Mouse (Mus musculus): ENCODE measurements around the gene Gm10681. TPM values are rescaled to one million over a fixed set of nuclear protein-coding genes. Genes with fewer than 3 reads are reported as not detected.
"Not testable (repeated sequence)": the region's sequence is repeated elsewhere in the genome, so short reads cannot be mapped to it uniquely, and the experiment has no call there.

Gm10681 gene
- 0.22 TPM in 1 of 2 replicates, not detected in the other for polyA plus RNA-seq (2012; rRNA removed)

DNA sequence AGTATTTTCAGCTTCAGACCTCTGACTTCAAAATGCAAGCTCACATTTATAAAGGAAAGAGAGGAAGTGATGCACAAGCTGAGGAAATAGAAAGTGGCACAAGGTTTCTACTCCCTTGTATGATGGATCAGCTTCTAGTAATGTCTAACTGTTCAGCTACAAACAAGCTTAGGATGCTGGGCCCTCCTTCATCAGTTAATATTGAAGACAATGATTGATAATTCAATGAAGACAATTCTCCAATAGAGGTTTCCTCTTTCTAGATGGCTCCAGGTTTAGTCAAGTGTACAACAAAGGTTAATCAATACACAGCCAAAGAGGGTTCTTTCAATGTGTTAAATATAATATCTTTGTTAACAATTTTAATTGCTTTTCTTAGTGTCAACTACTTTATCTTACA is at the start of gene Gm10681:
Gm10681 (minus strand) TSS at position 101 of the 400 bp plus-strand sequence.
- H3K4me1 ChIP-seq (replicated peaks; ENCODE audit: control insufficient read depth, insufficient read depth, low read length) = no peaks in the 10 kb centered on the region
- H3K4me3 ChIP-seq (ENCODE audit: control insufficient read depth, insufficient read depth, low read length) = no peak within 1 kb of the TSS
- TF ChIP-seq POLR2A (IDR thresholded peaks at IDR 0.05; ENCODE audit: control insufficient read depth, extremely low read depth, insufficient read depth, low read length, poor library complexity) (no peak), CTCF (IDR thresholded peaks at IDR 0.05; ENCODE audit: borderline replicate concordance, control insufficient read depth, extremely low read depth, insufficient read depth, low read length, poor library complexity) (no peak)
- H3K36me3 ChIP-seq (ENCODE audit: control insufficient read depth, insufficient read depth, low read length) = no peaks in the 10 kb centered on the region
- DNase-seq = no peak
- no peaks in the 10 kb centered on the region for H3K27me3 ChIP-seq (ENCODE audit: control insufficient read depth, insufficient read depth, low read length)
- no peak within 1 kb of the TSS for H3K27ac ChIP-seq (ENCODE audit: control insufficient read depth, insufficient read depth, low read length)

DNA sequence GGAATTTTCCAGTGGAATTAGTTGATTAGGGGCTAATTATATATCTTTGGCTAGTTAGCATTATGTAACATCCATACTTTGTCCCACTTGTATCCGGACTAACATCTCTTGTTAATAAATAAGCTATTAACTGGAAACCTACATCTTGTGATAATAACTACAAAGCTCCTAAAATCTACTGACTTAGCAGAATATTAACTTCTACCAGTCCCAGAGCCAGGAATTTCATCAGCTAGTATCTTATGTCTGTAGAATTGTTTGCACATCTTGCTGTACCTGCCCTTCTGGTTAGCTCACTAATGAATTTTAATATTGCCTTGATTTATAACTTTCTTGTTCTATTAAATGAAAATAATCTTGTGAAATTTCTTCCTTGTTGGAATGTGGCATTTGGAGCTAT is 46.5 kb upstream of the Gm10681 start:
- Histone ChIP-seq H3K4me1 (replicated peaks; ENCODE audit: control insufficient read depth, insufficient read depth, low read length) (no peaks in the 10 kb centered on the region), H3K4me3 (ENCODE audit: control insufficient read depth, insufficient read depth, low read length) (no peak overlapping the region), H3K27ac (ENCODE audit: control insufficient read depth, insufficient read depth, low read length) (no peak overlapping the region), H3K36me3 (ENCODE audit: control insufficient read depth, insufficient read depth, low read length) (no peaks in the 10 kb centered on the region), H3K27me3 (ENCODE audit: control insufficient read depth, insufficient read depth, low read length) (no peaks in the 10 kb centered on the region)
- WGBS = 96% methylated on average over 1 of the region's 1 CpGs
- no peak for DNase-seq
- no peak for TF ChIP-seq CTCF (IDR thresholded peaks at IDR 0.05; ENCODE audit: borderline replicate concordance, control insufficient read depth, extremely low read depth, insufficient read depth, low read length, poor library complexity)
- no peak for TF ChIP-seq POLR2A (IDR thresholded peaks at IDR 0.05; ENCODE audit: control insufficient read depth, extremely low read depth, insufficient read depth, low read length, poor library complexity)

DNA sequence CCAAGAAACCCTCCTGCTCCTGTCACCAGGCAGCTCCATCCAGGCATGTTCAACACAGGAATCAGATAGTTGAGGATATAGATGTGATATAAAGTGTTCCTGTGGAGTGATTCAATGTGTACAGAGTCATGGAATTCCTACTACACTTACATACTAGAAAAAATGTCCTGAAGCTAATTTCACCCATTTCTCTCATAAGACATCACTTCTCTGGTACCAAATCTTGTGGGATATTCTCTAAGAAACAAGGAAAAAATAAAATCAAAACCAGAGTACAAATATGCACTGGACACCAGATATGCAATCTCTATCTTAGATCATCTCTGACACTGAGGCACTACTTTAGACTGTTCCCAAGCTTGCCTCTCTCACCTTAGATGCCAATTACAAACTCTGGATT is 41.5 kb upstream of the Gm10681 start, which contains the start of gene Hsd3b5:
Hsd3b5 (minus strand) TSS at position 101 of the 400 bp plus-strand sequence.
- Histone ChIP-seq H3K27ac (ENCODE audit: control insufficient read depth, insufficient read depth, low read length) (no peak within 1 kb of the TSS), H3K4me3 (ENCODE audit: control insufficient read depth, insufficient read depth, low read length) (no peak within 1 kb of the TSS), H3K36me3 (ENCODE audit: control insufficient read depth, insufficient read depth, low read length) (no peaks in the 10 kb centered on the region), H3K4me1 (replicated peaks; ENCODE audit: control insufficient read depth, insufficient read depth, low read length) (no peaks in the 10 kb centered on the region), H3K27me3 (ENCODE audit: control insufficient read depth, insufficient read depth, low read length) (no peaks in the 10 kb centered on the region)
- TF ChIP-seq CTCF (IDR thresholded peaks at IDR 0.05; ENCODE audit: borderline replicate concordance, control insufficient read depth, extremely low read depth, insufficient read depth, low read length, poor library complexity) (no peak), POLR2A (IDR thresholded peaks at IDR 0.05; ENCODE audit: control insufficient read depth, extremely low read depth, insufficient read depth, low read length, poor library complexity) (no peak)
- DNase-seq = no peak

DNA sequence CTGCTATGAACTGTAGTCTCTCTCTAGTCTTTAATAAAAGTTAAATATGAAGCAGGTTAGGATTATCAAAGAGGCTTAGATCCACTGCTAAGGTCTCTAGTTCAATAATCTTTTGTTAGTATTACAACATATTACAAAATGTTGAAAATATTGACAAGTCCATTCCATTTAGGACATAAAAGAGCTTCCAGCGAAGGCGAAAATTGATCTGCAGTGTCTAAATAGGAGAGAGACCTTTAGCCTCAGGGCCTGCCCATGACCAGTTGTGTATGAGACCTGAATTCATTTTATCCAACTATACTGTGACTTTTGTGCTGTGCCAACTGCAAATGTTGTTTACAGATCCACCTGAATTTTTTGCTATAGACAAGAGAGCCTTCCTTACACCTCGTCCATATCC is 41.0 kb upstream of the Gm10681 start:
- no peak overlapping the region for H3K27ac ChIP-seq (ENCODE audit: control insufficient read depth, insufficient read depth, low read length)
- H3K4me3 ChIP-seq (ENCODE audit: control insufficient read depth, insufficient read depth, low read length) = no peak overlapping the region
- DNase-seq = no peak
- no peak for TF ChIP-seq POLR2A (IDR thresholded peaks at IDR 0.05; ENCODE audit: control insufficient read depth, extremely low read depth, insufficient read depth, low read length, poor library complexity)
- TF ChIP-seq CTCF (IDR thresholded peaks at IDR 0.05; ENCODE audit: borderline replicate concordance, control insufficient read depth, extremely low read depth, insufficient read depth, low read length, poor library complexity) = no peak
- H3K36me3 ChIP-seq (ENCODE audit: control insufficient read depth, insufficient read depth, low read length) = no peaks in the 10 kb centered on the region
- H3K27me3 ChIP-seq (ENCODE audit: control insufficient read depth, insufficient read depth, low read length) = no peaks in the 10 kb centered on the region
- WGBS = 87% methylated on average over 3 of the region's 3 CpGs
- no peaks in the 10 kb centered on the region for H3K4me1 ChIP-seq (replicated peaks; ENCODE audit: control insufficient read depth, insufficient read depth, low read length)

DNA sequence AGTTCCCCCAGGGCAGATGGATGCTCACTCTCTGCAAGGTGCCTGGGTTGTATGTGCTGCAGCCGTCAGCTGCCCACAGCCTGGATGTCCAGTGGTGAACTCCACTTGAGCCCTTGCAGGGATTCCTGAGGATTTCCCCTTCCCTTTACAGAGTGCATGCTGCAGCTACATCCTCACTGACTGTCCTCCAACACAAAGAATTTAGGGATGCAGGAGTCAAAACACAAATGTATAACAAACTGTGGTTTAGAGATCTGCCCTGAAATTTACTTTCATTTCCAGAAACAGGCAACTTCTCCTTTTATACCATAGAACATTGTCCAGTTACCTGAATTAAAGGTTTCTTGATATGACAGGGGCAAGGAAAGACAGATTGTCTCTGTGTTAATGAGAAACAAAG is 28.2 kb upstream of the Gm10681 start:
- H3K4me1 ChIP-seq (replicated peaks; ENCODE audit: control insufficient read depth, insufficient read depth, low read length); H3K27me3 ChIP-seq (ENCODE audit: control insufficient read depth, insufficient read depth, low read length); DNase-seq; H3K4me3 ChIP-seq (ENCODE audit: control insufficient read depth, insufficient read depth, low read length); H3K36me3 ChIP-seq (ENCODE audit: control insufficient read depth, insufficient read depth, low read length); H3K27ac ChIP-seq (ENCODE audit: control insufficient read depth, insufficient read depth, low read length): not testable (repeated sequence)
- WGBS = 81% methylated on average over 1 of the region's 1 CpGs

DNA sequence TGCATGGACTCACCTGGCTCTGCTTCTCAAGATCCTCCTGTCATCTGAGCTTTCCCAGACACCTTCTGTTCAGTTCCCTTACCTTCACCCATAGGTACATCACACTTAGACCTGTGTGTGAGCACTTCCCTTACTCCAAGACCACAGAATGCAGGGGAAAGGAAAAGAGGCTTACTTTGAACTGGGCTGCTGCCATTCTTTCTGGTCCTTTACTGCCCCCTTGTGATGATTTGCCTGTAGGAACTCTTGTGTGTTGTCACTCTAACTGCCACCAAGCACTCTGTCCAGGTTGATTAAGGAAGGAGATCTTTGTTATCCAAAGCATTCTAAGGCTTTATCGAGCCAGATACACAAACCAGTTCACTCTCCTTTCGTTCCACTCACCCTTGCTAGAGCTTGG is 27.6 kb upstream of the Gm10681 start:
- not testable (repeated sequence) for DNase-seq; H3K27ac ChIP-seq (ENCODE audit: control insufficient read depth, insufficient read depth, low read length); H3K36me3 ChIP-seq (ENCODE audit: control insufficient read depth, insufficient read depth, low read length); H3K4me3 ChIP-seq (ENCODE audit: control insufficient read depth, insufficient read depth, low read length); H3K27me3 ChIP-seq (ENCODE audit: control insufficient read depth, insufficient read depth, low read length); H3K4me1 ChIP-seq (replicated peaks; ENCODE audit: control insufficient read depth, insufficient read depth, low read length)
- 33% methylated on average over 2 of the region's 2 CpGs for WGBS

DNA sequence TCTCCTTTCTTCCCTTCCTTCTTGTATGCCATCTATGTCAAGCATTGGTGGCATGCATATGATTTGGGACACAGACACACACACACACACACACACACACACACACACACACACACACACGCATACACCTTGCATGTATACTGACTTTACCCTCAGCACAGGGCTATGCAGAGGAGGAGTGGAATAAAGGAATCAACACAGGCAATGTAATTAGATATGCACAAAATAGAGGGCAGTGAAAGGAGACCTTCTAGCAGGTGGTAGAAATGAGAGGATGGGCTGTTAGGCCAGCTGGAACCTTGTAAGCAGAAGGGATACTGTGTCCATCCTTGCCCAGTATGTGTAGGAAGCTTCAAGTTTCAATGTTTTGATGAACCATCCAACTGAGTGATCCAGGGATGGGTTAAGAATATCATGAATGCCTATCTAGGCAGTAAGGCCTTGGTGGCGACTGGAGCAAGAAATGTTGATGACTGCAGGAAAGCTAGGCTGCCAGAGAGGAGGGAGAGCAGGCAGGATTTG is 25.9 kb upstream of the Gm10681 start:
- H3K27ac ChIP-seq (ENCODE audit: control insufficient read depth, insufficient read depth, low read length); H3K36me3 ChIP-seq (ENCODE audit: control insufficient read depth, insufficient read depth, low read length); H3K4me3 ChIP-seq (ENCODE audit: control insufficient read depth, insufficient read depth, low read length); H3K27me3 ChIP-seq (ENCODE audit: control insufficient read depth, insufficient read depth, low read length); DNase-seq; H3K4me1 ChIP-seq (replicated peaks; ENCODE audit: control insufficient read depth, insufficient read depth, low read length): not testable (repeated sequence)
- WGBS = 72% methylated on average over 2 of the region's 2 CpGs
